Mouse (Mus musculus) WW6 (cell line): ENCODE data around the gene Ctps.
"Not testable (repeated sequence)": the region's sequence is repeated elsewhere in the genome, so short reads cannot be mapped to it uniquely, and the experiment has no call there.

Source experiments
- DNase-seq: peaks from one replicate; pipeline ENCODE4 v3.0.0-alpha.2; 2013; ENCODE audit warnings: low read depth, low spot score

Ctps gene

DNA sequence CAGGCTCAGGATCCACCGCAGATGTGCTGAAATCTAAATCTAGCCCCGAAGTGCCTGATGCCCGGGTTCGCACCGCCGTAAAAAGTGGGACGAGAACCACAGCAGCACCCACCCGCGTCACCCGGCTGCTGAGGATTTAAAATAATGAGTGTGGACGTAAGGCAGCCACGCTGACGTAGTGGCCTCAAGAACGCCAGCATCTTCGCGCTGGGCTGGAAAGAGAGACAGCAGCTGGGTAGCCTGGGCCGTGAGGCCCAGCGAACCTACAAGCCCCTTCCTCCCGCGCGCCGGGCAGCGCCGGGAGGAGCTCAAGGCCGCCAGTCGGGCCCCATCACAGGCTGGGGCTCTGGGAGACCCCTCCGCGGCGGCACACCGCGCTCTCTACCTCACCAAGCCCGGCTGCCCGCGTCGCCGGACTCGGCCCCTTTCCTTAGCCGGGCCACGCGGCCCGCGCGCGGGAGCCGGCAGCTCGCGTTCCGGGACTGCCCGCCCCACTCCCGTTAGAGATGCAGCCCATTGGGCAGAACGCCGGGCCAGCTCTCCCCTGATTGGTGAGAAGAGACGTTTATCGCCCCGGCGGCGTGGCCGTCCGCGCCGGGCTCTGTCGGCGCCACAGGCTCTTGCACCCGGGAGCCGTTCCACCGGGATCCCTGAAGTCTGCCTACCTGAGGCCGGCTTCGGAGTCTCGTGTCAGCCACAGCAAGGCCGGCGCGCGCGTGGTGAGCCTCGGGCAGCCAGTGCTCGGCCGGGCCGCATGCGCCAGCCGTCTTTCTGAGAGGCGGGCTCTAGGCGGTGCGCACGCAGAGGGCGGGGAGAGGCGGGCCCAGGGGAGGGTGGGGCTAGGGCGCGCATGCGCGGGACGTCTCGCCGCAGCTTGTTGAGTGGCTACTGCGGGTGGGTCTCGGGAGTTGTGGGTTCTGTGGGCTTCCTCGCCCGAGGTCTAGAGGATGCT lies at the start of gene Ctps:
Gene Ctps, minus strand, starts transcription at position 791 of the 952 bp plus-strand sequence.
- peak; percentile 76 for DNase-seq

DNA sequence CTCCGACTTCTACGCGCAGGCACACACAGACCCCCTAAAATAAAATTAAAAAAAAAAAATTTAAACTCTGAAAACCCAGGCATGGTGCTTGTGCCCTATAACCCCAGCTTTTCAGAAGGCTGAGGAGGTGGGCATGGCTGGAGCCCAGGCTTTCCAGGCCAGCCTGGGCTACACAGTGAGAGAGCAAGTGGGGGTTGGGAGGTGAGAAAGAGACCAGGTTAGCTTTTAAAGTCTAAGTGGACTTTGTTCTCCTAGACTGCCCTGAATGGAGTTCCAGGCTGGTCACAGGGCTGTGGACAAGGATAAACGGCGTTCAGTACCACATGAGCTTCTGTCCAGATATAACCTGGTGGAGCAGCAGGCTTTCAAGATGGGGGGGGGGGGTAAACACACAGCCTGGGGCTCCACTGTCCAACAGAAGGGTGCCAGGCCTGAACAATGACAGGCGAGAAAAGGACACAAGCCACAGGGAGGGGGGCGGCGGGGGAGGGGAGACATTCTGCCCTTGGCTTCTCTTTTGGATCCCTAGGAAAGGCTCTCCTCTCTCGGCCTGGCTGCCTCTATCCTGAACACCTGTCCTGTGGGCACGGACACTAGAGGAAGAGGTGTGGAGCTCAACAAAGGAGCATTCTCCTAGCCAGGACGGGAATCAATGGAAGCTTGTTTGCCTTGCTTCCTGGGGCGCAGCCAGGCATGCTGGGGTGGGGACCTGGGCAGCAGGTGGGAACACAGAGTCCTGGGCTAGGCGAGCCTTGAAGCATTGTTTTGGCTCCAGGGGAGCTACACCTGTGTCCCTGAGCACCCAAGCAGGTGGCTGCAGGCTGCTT lies 46.3 kb upstream of the Ctps start:
- no peak for DNase-seq

DNA sequence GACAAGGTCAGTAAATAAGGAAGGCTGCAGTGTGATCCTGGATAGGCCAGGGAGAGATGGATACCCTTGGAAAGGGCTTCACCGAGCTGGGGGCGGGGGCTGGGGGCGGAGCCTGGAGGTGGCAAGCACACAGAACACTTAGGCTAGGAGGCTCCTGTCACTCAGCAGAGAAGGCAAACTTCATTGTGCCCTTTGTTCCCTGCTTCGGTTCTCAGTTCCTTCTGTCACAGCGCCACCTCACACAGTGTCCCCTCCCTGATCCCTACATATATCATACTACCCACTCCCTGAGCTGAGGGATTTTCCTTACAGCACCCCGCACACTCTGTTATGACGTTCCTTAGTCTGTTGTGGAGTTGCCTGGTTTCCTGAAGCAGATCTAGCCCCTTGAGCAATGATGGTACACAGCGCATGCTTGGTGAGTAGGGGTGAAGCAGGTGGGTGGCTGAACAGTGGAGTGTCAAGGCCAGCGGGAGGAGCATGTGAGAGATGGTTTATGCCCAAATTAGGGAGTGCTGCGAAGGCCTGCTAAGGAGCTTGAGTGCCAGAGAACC lies 45.5 kb upstream of the Ctps start:
- no peak for DNase-seq

DNA sequence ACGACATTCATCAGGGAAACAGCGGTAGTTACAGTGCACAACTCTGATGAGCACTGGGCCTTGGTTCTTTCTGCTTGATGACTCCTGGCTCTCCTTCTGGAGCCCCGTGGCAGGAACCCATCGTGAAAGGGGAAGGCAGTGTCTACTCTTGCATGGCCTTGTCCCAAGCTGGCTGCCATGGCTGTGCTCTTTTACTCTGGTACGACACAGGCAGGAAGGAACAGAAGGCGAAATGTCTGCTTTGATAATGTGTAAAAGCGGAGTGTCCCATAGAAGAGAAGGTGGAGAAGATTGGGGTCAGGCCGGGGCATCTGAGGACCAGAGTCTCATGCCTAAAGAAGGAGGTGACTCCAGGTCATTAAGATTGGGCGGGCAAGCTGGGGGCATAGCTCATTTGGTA lies 44.6 kb upstream of the Ctps start:
- no peak for DNase-seq

DNA sequence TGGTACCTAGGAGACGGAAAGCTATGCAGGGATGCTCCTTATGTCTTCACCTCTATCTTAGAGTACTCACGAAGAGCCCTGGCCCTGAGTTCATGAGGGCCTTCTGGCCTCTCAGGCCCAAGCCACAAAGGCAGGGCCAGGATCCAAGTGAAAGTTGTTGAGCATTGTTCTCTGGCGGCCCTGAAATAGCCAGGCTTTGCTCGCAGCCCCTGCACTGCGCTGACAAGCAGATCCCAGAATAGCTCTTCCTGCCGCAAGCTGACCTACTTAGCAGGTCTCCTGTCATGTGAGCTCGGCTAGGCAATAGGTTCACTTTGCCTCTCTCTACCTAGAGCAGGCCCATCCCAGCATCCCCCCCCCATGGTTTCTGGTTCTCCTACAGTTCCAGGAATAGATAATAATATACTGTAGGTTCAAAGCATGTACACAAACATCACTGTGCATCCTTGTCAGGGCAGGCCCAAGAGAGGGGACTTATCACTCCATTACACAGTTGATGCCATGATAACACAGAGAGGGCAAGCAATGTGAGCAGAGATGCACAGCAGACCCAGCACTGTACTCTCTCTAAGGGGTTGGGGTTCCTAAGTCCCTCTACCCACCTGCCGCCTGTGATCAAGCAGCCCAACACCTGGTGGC lies 43.7 kb upstream of the Ctps start:
- no peak for DNase-seq

DNA sequence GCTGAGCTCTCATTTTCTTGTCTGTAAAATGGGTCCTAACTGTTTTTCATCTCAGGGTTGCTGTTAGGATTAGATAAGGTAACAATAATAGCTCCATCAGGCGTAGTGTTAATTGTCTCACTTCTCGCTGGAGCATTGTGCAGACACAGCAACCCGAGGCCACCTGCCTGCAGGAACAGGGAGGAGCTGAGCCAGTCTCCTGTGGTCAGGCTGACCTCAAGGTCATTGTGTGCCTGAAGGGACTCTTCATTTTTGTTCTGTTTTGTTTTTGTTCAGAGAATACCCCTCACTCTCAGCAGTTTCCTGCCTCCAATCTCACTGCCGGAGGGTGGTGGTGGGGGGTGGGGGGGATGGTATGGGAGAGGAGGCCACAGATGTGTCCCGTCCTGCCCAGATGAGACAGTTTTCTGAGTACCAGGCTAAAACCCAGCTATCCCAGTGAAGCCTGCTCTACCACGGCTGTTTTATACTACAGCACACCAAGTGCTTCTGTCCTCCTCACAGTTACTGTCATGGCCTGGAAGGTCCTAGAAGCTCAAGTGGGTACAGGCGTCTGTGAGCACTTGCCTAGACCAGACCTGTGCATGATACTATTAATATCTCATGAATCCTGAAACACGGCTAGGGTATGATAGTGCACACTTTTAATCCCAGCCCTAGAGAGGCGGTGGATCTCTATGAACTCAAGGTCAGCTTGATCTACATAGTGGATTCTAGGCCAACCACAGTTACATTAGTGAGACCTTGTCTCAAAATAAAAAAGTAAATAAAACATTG lies 42.4 kb upstream of the Ctps start:
- DNase-seq: no peak

DNA sequence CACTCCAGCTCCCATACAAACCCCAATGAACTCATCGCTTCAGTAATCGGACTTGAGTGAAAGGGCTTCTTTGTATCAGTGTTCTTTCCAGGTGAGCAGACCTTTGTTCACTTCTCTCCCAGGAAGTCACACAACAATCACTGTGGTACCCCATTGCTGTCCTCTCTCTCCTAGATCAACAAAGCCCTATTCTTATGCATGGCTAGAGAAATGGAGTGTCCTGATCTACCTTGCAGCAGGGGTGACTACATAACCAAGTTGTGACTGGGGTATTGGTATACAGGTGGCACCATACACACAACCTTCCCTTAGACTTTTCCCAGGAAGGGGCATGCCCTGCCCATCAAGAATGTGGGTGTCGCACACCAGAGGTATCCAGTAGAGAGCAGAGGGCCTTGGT lies 40.9 kb upstream of the Ctps start:
- DNase-seq: no peak

DNA sequence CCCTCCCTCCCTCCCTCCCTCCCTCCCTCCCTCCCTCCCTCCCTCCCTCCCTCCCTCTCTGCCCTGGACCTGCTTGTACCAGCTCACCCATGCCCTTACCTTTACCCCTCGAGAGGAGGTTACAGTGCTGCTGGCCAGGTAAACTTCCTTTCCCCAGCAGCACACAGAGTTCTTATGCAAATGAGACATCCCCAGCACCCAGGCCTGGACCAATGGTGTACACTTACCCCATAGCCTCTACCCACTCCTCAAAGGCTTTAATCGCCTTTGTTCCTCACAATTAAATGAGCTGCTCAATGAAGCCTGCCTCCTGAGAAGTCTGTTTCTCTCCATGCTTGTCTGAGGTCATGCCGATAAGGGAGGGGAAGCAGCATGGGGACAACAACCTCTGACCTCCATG lies 36.9 kb upstream of the Ctps start:
- no peak for DNase-seq

DNA sequence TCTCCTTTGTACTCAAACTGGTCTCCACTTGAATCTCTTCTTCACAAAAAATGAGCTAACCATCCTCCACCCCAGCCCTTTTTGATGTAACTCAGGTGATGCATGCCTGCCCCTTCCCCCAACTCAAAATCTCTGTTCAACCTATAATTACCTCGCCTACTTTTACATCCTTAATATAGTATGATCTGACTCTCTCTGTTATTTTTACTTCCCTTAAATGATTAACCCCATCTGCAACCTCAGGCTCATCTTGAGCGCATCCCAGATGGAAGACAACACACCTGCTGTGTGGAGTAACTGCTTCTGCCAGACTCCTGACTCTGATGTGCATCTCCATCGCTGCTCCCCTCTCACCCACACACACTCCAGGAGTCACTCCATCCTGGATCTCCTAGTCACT lies 32.6 kb upstream of the Ctps start:
- DNase-seq: no peak

DNA sequence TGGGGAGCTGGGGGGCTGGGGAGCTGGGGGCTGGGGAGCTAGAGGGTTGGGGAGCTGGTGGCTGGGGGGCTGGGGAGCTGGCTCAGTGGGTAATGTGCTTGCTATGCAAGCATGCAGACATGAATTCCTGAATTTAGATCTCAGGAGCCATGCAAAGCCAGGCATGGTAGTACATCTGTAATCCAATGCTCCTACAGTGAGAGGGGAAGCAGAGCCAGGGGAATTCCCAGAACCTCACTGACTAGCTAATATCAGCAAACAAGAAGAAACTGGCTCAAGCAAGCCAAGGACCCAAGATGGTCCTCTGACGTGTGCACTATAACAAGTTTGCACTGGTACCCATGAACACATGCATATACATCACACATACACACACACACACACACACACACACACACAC lies 31.7 kb upstream of the Ctps start:
- no peak for DNase-seq

DNA sequence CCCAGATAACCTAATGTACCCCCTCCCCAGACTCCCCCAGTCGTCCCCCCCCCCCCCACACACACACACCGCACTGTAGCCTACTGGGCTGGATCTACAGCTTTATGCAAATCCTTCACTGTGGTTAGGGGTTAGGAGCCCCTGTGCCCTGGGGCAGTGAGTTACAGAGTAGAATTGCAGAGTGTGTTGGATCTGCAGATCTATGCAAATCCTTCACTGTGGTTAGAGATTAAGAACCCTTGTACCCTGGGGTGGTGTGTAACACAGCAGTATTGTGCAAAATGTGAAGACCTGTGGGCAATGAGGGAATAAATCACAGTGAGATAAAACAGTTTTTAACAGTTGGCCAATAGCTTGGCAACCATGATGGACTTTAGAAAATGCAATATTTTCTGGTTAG lies 28.8 kb upstream of the Ctps start:
- DNase-seq: no peak

DNA sequence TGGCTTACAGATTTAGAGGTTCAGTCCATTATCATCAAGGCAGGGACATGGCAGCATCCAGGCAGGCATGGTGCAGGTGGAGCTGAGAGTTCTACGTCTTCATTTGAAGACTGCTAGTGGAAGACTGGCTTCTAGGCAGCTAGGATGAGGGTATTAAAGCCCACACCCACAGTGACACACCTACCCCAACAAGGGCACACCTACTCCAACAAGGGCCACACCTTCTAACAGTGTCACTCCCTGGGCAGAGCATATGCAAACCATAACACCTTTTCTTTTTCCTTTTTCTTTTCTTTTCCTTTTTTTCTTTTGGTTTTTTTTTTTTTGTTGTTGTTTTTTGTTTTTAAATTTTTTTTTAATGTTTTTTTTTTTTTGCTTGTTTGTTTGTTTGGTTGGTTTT lies 26.1 kb upstream of the Ctps start:
- DNase-seq: not testable (repeated sequence)

DNA sequence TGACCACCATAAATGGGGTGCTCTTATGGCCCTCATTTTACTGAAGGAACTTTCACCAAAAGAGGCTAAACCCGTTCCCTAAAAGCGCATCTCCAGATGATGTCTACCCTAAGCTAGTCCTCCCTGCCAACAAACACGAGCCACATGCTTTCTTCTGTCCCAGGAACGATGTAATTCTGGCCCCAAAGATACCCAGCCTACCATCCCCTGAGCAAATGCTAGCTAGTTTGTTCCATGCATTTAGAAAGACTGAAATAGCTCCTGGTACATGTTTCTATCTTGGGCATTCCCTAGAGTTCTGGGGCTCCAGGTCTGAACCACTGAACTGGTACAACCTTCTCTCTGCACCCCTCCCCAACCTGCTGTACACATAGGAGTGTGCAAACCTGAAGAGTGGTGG lies 20.9 kb upstream of the Ctps start:
- DNase-seq: no peak

DNA sequence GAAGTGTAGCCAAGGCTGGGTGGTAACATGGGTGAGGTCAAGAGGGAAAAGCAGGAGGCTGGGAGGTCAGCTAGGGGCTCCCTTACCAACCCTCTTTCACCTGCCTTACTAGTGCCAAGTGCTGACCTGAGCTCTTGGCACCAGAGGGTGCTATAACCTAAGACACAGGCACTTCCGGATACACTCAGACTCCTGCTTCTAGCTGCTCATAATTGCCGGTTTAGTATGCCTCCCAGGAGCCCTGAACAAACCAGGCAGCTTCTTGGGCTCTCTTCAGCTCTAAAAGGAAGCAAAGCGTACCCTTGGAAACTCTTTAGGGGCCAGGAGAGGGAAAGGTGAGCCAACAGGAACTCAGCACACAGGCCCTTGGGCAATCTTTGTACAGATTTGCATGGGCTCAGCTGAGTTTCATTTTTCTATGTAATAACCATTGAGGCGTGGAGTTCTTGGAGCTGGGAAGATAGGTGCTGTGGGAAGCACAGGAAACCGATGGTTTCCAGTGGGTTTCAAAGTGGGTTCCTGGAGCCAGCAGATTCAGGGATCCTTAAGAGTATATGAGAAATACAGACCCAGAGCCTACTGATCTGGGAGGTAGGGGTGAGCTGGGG lies 19.8 kb upstream of the Ctps start:
- peak; percentile 28 for DNase-seq

DNA sequence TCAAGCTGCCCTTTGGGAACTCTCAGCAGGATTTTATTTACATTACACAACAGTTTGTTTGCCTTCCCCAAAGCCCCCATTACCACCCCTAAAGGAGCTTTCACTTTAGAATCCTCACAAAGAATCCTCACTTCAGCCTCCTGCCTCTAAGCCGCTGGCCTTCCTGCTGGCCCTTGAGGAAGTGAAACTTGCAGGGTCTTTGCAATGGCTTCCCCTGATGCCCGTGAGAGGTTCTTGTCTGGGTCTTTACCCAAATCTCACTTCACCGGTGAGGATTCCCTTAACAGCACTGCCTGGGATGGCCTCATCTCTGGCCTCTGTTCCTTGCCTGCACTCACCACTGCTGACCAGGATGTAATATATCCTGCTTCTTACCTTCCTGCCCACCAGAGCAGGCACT lies 19.0 kb upstream of the Ctps start:
- DNase-seq: no peak

DNA sequence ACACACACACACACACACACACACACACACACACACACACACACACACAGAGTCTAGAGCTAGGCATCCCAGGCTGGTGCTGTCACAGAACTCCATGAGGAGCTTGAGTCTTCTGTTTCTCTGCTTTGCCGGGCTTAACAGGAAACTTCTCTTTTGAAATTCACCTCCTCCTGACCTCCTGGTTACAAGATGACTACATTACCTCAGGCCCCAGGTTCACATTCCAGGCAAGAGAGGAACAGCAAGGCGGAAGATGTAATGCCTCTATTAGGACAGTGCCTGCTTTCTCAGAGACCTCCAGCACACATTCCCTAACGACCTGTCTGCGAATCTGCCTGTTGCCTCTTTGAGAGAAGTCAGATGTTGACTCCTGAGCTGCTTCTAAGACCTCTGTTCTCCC lies 18.4 kb upstream of the Ctps start, which contains the start of gene Gm8439:
Gene Gm8439, plus strand, starts transcription at position 301 of the 400 bp plus-strand sequence.
- DNase-seq: no peak

DNA sequence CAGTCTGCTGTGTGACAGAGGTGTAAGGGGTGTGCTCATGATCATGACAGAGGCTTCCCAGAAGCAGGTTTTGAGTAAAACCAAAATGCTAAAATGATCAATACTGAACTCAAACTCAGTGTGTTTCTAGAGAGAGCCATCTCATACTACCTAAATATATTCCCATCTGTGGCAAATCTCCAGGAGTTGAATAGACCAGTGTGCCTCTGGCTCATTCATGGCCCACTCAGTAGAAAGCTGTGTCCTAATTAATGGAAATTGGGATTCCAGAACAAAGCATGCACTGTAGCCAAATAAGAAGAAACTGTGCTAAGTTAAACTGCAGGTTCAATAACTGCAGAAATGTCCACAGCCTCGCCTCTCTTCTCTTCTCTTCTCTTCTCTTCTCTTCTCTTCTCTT lies 16.9 kb upstream of the Ctps start:
- no peak for DNase-seq

DNA sequence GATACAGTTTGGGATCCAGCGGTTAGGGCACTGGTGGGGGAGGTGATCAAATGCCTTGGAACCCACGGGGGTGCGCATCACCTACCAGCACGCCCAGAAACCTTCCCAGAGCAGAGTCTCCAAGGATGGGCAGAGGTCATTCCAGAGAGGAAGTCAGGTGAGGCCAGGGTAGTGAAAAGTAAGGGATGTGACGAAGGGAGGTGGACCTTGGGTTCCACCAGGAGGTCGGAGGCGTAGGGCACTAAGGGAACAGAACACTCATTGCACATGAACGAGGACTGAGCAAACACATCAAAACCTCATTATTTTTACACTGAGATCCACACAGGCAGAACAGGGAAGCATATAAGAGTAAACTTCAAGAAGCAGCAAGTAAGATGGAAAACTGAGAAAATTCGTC lies 11.6 kb upstream of the Ctps start:
- DNase-seq: no peak

DNA sequence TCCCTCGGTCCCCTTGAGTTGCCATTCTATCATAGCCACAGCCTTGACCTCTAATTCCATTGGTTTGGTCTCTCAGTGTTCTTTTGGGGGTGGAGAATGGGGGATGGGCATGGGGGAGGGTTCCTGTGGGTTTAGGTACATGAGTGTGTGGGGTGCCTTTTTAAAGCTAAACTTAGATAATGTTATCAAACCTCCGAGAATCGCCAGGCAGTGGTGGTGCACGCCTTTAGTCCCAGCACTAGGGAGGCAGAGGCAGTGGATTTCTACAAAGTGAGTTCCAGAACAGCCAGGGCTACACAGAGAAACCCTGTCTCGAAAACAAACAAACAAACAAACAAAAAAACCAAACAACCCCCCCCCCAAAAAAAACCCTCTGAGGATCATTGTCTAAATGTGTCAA lies 10.8 kb upstream of the Ctps start:
- no peak for DNase-seq

DNA sequence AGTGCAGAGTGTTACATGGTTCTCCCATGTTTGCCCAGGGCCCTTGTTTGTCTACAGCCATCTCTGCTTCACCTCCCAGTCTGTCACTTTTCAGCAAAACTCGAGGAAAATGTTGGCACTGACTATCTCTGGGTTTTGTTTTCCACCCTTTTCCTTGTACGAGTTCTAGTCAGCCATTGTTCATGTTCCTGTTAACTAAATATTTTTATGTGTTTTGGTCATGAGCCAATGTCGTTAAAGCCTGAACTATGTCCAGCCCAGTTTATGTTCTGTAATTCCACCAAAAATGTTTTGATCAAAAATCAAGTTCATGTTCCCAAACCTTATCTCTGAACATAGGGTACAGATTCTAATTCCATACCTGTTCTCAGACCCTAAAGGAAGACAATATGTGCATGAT lies 1.6 kb upstream of the Ctps start:
- no peak for DNase-seq

DNA sequence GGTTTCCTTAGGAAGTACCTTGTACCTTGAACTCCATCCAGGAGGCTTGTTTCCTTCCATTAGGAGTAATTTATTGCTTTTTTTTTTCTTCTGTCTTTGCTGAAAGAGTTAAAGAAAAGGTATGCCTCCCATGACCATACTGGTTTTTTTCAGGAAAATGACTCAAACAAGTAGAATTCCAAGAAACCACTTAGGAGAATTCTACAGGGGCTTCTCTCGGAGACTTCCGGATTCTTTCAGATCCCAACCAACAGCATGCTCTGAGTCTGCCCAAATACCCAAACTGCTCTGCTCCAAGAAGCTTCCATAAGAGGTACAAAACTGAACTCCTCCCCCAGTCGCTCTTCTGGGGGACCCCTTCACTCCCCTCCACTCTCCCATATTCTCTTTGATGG lies 991 bp upstream of the Ctps start:
- no peak for DNase-seq
